ENCODE assay signal across 8 mouse cellular contexts in the genomic region with DNA sequence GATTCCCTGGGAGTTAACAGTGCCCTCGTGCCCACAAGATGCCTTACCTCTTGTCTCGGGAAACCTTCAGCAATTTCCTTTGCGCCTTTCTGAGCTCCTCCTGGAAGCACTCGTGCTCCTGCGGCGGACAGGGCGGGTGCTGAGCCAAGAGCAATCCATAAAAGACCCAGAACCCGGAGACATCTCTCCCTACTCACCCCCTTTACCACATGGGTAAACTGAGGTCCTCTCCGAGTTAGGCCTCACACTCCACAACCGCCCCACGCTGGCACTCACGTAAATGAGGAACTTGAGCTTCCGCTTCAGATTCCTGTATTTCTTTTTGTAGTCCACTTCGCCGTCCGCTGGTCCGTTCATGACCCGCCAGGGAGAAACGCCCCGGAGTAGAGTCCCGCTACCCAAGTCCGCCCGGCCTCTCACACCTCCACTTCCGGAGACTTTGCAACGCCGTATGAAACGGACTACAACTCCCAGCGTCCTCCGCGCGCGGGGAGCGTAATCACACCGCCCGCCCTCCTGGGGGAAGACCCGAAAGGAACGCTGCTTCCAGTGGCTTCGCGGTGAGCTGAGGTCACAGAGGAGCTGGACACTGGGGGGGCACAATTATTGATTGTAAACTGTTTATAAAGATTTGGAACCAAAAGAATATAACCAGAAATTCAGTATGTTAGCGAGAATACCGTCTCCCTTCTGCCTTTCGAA. TPM values are rescaled to one million over a fixed set of nuclear protein-coding genes. Genes with fewer than 3 reads are reported as not detected.
DNase-seq lines count a peak whose midpoint lies in the region; ATAC-seq and TF ChIP-seq lines count a peak whose summit lies in the region.

Gene Hirip3 (plus strand): TSS at position 544 of the 702 bp plus-strand sequence.

- WGBS in bone marrow, adult 2 months: under 1% methylated on average over 42 of the region's 42 CpGs
- 1% methylated on average over 42 of the region's 42 CpGs for WGBS in embryonic facial prominence, embryonic 15.5 days
- 2% methylated on average over 42 of the region's 42 CpGs for WGBS in kidney, embryonic 14.5 days
- 1% methylated on average over 42 of the region's 42 CpGs for WGBS in limb, embryonic 15.5 days

- peak; percentile 96 for DNase-seq in 416B (ENCODE audit: low read depth)
- peak; percentile 94 to 96 for DNase-seq in heart, adult 9 months (ENCODE audit: low spot score in 2 of 2)
- DNase-seq in monocyte, adult 2 months (ENCODE audit: low read depth in 1 of 2, low spot score in 2 of 2): peak; percentile 86 to 89
- peak; percentile 94 to 96 for DNase-seq in spleen, postnatal 36 days (ENCODE audit: low spot score in 2 of 2)

- ATAC-seq in embryonic facial prominence, embryonic 15.5 days (ENCODE audit: insufficient number of reproducible peaks, low FRiP score, low TSS enrichment, low read depth): peak; percentile 91
- ATAC-seq in kidney, embryonic 14.5 days (ENCODE audit: low FRiP score, low TSS enrichment): peak; percentile 86
- peak; percentile 91 for ATAC-seq in limb, embryonic 15.5 days (ENCODE audit: insufficient number of reproducible peaks, low FRiP score, low TSS enrichment, low read depth)

- peak within 1 kb of the TSS; percentile 60 for H3K27ac ChIP-seq in bone marrow, adult 2 months (ENCODE audit: control insufficient read depth, insufficient read depth, low read depth, low read length, poor library complexity)
- peak within 1 kb of the TSS; percentile 85 for H3K27ac ChIP-seq in embryonic facial prominence, embryonic 15.5 days (replicated peaks)
- H3K27ac ChIP-seq in kidney, embryonic 14.5 days (ENCODE audit: low read depth, low read length): peak within 1 kb of the TSS; percentile 76
- H3K27ac ChIP-seq in limb, embryonic 15.5 days: peak within 1 kb of the TSS; percentile 91

- H3K4me2 ChIP-seq in embryonic facial prominence, embryonic 15.5 days (replicated peaks): peak within 1 kb of the TSS; percentile 89
- peak within 1 kb of the TSS; percentile 92 for H3K4me2 ChIP-seq in kidney, embryonic 14.5 days (replicated peaks; ENCODE audit: low read depth, low read length)
- H3K4me2 ChIP-seq in limb, embryonic 15.5 days: peak within 1 kb of the TSS; percentile 82

- H3K9ac ChIP-seq in embryonic facial prominence, embryonic 15.5 days: peak within 1 kb of the TSS; percentile 62
- peak within 1 kb of the TSS; percentile 76 for H3K9ac ChIP-seq in kidney, embryonic 14.5 days (ENCODE audit: low read depth, low read length)
- H3K9ac ChIP-seq in limb, embryonic 15.5 days: peak within 1 kb of the TSS; percentile 60

- H3K4me3 ChIP-seq in bone marrow, adult 2 months (replicated peaks; ENCODE audit: control insufficient read depth, low read depth, low read length): peak within 1 kb of the TSS; percentile 81
- peak within 1 kb of the TSS; percentile 76 for H3K4me3 ChIP-seq in embryonic facial prominence, embryonic 15.5 days (replicated peaks)
- peak within 1 kb of the TSS; percentile 61 for H3K4me3 ChIP-seq in kidney, embryonic 14.5 days (ENCODE audit: low read length)
- H3K4me3 ChIP-seq in limb, embryonic 15.5 days: peak within 1 kb of the TSS; percentile 69

- peak; percentile 87; the same call in 1 of the 2 replicates for TF ChIP-seq POLR2A in bone marrow, adult 2 months (IDR thresholded peaks at IDR 0.05; ENCODE audit: borderline replicate concordance, control insufficient read depth, low read depth, low read length)

- H3K4me1 ChIP-seq in bone marrow, adult 2 months (ENCODE audit: control insufficient read depth, insufficient read depth, low read length): peaks cover 2% of the 10 kb centered on the region; the same call in 1 of the 2 replicates
- H3K4me1 ChIP-seq in embryonic facial prominence, embryonic 15.5 days: peaks cover 34% of the 10 kb centered on the region
- H3K4me1 ChIP-seq in kidney, embryonic 14.5 days (ENCODE audit: control insufficient read depth, insufficient read depth, low read length): peaks cover 25% of the 10 kb centered on the region
- peaks cover 33% of the 10 kb centered on the region for H3K4me1 ChIP-seq in limb, embryonic 15.5 days

- H3K36me3 ChIP-seq in embryonic facial prominence, embryonic 15.5 days: peaks cover 57% of the 10 kb centered on the region
- peaks cover 60% of the 10 kb centered on the region for H3K36me3 ChIP-seq in kidney, embryonic 14.5 days (ENCODE audit: control insufficient read depth, insufficient read depth, low read length)
- H3K36me3 ChIP-seq in limb, embryonic 15.5 days: peaks cover 62% of the 10 kb centered on the region

- no peak for TF ChIP-seq CTCF in bone marrow, adult 2 months (IDR thresholded peaks at IDR 0.05; ENCODE audit: control insufficient read depth, insufficient read depth, low read length)

- H3K27me3 ChIP-seq in embryonic facial prominence, embryonic 15.5 days: no peaks in the 10 kb centered on the region
- H3K27me3 ChIP-seq in kidney, embryonic 14.5 days (ENCODE audit: control insufficient read depth, insufficient read depth, low read length): no peaks in the 10 kb centered on the region
- no peaks in the 10 kb centered on the region for H3K27me3 ChIP-seq in limb, embryonic 15.5 days

- H3K9me3 ChIP-seq in embryonic facial prominence, embryonic 15.5 days (replicated peaks): no peaks in the 10 kb centered on the region
- H3K9me3 ChIP-seq in kidney, embryonic 14.5 days (ENCODE audit: control insufficient read depth, low read length): no peaks in the 10 kb centered on the region
- no peaks in the 10 kb centered on the region for H3K9me3 ChIP-seq in limb, embryonic 15.5 days

RNA-seq across cellular contexts. Expression of gene Hirip3, which starts in this region (rescaled TPM):
- 77.2 and 107 TPM in 2 replicates for polyA plus RNA-seq in bone marrow, adult 2 months (2011; ENCODE audit: insufficient read depth, insufficient read length, low replicate concordance, missing spikeins)
- polyA plus RNA-seq in embryonic facial prominence, embryonic 15.5 days (2015; fragmentation: Nextera tagmentation; extraction: Ambion mirVana): 26.8 and 33.3 TPM in 2 replicates
- polyA plus RNA-seq in kidney, embryonic 14.5 days (2014; fragmentation: Nextera tagmentation; extraction: Ambion mirVana): 22.8 and 23.5 TPM in 2 replicates
- polyA plus RNA-seq in limb, embryonic 15.5 days (2015; fragmentation: Nextera tagmentation; extraction: Ambion mirVana): 26.7 and 30.1 TPM in 2 replicates

Comparison
In these comparisons a context has a peak if more than half of its experiments do, and no peak if none do; other contexts are left out.
1. Peak in every context shown above with its lines: DNase-seq, ATAC-seq, H3K4me3 ChIP-seq and H3K27ac ChIP-seq.